Mouse (Mus musculus) kidney, adult 2 months (tissue): ENCODE results near the gene Mpeg1. TPM values are rescaled to one million over a fixed set of nuclear protein-coding genes. Genes with fewer than 3 reads are reported as not detected.
A peak's percentile ranks its signal among the peaks of the same experiment; 100 is the strongest.

ENCODE experiments used
- DNase-seq: peaks from one replicate; pipeline ENCODE4 v3.0.0; 2021
- H3K27ac ChIP-seq: fragments of 200-500 bp; 2 replicates; pipeline ENCODE4 v1.5.1; 2012; ENCODE audit warnings: low read depth, low read length, control low read depth, inconsistent platforms; ENCODE audit not compliant: insufficient read depth
- H3K27me3 ChIP-seq: fragments of 200-500 bp; replicated peaks from 2 replicates; pipeline ENCODE4 v1.6.1; 2012; ENCODE audit warnings: mild to moderate bottlenecking, moderate library complexity, low read length, inconsistent platforms; ENCODE audit not compliant: control insufficient read depth, insufficient read depth
- H3K36me3 ChIP-seq: fragments of 200-500 bp; 2 replicates; pipeline ENCODE4 v1.6.1; 2012; ENCODE audit warnings: mild to moderate bottlenecking, moderate library complexity, low read length, inconsistent platforms; ENCODE audit not compliant: control insufficient read depth, insufficient read depth
- H3K4me1 ChIP-seq: fragments of 200-500 bp; 2 replicates; pipeline ENCODE4 v1.6.1; 2011; ENCODE audit warnings: low read length; ENCODE audit not compliant: control insufficient read depth, insufficient read depth
- H3K4me3 ChIP-seq: fragments of 200-500 bp; 2 replicates; pipeline ENCODE4 v1.5.1; 2011; ENCODE audit warnings: mild to moderate bottlenecking, low read depth, low read length, control low read depth; ENCODE audit not compliant: insufficient read depth
- CTCF ChIP-seq: fragments of 200-500 bp; conservative IDR thresholded peaks from 2 replicates; pipeline ENCODE4 v1.5.1; 2011; ENCODE audit warnings: low read depth, mild to moderate bottlenecking, control low read depth, low read length, moderate library complexity, mixed read lengths; ENCODE audit not compliant: insufficient read depth, insufficient read length
- POLR2A ChIP-seq: fragments of 200-500 bp; IDR thresholded peaks from one replicate; pipeline ENCODE4 v1.6.1; 2011; ENCODE audit warnings: low read depth, low read length, control low read depth
- WGBS: fragments of 180-500 bp; shearing (Covaris S2); methylation state at CpG from one replicate; pipeline ENCODE4 v1.1.7; 2018; 5-methylcytosine and 5-hydroxymethylcytosine counted together
- polyA plus RNA-seq: library from polyadenylated mRNA; depleted of rRNA; stranded (reverse); fragments of >200 nt; gene quantifications from 2 replicates; pipeline ENCODE4 v1.2.3, GENCODE M21; 2012

Mpeg1 gene
- polyA plus RNA-seq, 1 experiment = 7.4 TPM

DNA sequence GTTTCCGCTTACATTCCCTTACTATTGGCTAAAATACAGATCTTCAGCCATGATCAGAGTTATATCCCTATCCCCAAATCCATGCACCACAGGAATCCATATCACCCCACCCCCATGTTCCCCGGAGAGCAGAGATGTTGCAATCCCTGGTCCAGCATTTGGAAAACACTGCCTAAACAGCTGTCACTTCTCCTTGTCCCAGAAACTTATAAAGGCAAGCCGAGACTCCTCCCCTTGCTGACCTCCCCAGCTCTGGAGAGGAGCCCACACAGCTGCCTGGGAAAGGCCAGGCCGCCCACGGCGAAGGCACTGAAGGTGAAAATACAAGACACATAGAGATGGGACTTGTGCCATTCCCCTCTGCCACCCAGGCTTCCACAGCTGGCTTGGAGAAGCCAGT, 26.3 kb downstream of the Mpeg1 start:
- Histone ChIP-seq H3K27me3 (no peaks in the 10 kb centered on the region), H3K4me3 (no peak overlapping the region), H3K36me3 (no peaks in the 10 kb centered on the region), H3K27ac (peak overlapping the region; percentile 47), H3K4me1 (peaks cover 59% of the 10 kb centered on the region)
- peak; percentile 91 for DNase-seq
- 34% methylated on average over 6 of the region's 6 CpGs for WGBS
- TF ChIP-seq CTCF = no peak
- no peak for TF ChIP-seq POLR2A

DNA sequence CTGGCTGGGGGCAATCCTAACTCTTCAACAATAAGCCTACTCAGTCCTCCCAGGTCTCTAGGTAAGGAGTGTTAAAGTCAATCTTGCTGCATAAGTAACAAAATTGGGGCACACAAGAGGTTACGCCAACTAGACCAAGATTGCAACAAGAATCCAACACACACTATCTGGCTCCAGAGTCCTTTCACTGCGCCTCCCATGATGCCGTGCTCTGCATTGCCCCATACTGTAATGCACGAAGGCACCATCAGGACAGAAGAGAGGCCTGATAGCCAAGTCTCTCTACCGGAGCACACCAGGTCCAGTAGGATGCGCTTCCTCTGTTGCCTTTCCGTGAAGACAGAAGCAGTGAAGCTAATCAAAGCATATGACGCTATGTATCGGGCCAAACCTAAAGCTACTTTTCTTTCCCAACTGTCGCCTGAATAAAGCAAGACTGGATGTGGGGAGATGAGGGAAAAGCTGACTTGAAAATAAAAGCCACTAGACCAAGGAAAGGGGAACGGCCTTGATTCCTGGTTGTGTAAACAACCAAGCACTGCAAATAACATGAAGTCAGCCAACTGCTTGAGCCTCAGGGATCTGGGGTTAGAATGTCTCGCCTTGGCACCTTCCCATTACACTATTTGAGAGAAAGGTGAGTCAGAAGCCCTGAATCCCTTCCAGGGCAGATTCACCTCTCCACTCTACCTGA, 27.1 kb downstream of the Mpeg1 start:
- peak overlapping the region; percentile 67; the same call in 1 of the 2 replicates for H3K27ac ChIP-seq
- H3K36me3 ChIP-seq = no peaks in the 10 kb centered on the region
- DNase-seq = peak; percentile 48
- TF ChIP-seq POLR2A = no peak
- no peak for TF ChIP-seq CTCF
- H3K4me1 ChIP-seq = peaks cover 59% of the 10 kb centered on the region
- H3K4me3 ChIP-seq = no peak overlapping the region
- 66% methylated on average over 12 of the region's 12 CpGs for WGBS
- H3K27me3 ChIP-seq = no peaks in the 10 kb centered on the region

DNA sequence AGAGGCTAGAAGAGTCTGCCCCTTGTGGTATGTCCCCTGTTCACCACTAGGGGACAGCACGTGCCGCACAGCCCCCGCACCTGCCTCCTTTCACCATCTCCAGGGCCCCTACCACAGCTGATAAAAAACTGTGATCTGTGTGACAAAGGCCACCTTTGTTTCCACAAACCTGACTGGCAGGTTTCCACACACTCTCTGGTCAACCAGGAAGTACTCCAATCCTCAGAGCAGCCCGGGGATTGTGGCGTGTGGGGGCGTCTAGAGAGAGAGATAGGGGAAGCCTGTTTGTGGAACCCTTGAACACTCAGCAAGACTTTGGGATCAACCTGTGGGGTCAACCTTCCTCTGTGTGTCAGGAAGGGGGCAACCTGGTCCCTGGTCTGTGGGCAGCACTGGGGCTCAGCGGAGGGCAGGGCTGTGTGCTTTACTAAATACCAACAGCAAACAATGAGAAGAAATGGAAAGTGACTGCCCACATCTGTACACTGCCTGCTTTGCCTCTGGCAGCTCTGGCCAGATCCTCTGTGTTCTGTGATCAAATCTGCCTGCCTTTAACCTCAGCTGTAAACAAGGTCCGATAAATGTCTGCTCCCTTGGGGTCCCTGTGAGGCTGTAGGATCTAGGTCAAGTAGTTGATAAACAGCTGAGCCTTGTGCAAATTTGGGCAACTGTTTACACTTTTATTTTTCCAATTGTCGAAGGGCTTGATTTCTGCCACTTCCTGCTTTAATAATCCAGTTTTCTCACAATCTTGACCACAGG, 27.8 kb downstream of the Mpeg1 start:
- no peaks in the 10 kb centered on the region for H3K27me3 ChIP-seq
- H3K4me1 ChIP-seq = peaks cover 53% of the 10 kb centered on the region
- TF ChIP-seq POLR2A = no peak
- peak; percentile 66 for TF ChIP-seq CTCF
- DNase-seq = no peak
- H3K27ac ChIP-seq = peak overlapping the region; percentile 67
- 26% methylated on average over 9 of the region's 9 CpGs for WGBS
- no peak overlapping the region for H3K4me3 ChIP-seq
- no peaks in the 10 kb centered on the region for H3K36me3 ChIP-seq

DNA sequence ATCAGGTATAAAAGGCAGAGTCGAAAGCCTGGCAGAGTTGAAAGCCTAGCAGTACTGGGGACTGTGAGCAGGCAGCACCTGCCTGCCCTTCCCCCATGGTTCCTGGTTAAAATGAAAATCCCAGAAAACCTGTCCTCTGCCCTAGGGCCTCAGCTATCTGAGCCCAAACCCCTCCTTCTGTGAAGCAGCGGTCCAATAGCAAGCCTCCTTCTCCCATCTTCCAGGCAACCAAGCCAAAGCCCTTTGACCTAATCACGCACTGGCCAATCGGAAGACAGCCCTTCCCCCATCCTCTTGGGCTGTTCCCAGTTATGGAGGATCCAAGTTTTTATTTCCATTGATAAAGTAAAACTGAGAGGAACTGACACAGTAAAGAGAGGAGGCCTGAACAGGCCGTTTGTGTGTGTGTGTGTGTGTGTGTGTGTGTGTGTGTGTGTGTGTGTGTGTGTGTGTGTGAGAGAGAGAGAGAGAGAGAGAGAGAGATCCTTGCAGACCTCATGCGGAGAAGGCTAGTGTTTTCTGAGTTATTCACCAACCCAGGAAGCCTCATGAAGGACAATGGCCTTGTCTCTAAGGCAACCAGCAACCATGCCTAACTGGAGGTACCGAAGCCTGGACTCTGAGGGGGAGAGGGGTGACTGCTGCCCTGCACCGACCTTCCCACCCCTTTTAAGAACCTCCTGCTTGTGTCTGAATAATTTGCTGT, 28.5 kb downstream of the Mpeg1 start:
- H3K4me1 ChIP-seq = peaks cover 45% of the 10 kb centered on the region
- TF ChIP-seq POLR2A (no peak), CTCF (no peak)
- WGBS = 35% methylated on average over 8 of the region's 8 CpGs
- H3K4me3 ChIP-seq = no peak overlapping the region
- peak overlapping the region; percentile 67 for H3K27ac ChIP-seq
- no peaks in the 10 kb centered on the region for H3K27me3 ChIP-seq
- no peaks in the 10 kb centered on the region for H3K36me3 ChIP-seq
- DNase-seq = peak; percentile 95

DNA sequence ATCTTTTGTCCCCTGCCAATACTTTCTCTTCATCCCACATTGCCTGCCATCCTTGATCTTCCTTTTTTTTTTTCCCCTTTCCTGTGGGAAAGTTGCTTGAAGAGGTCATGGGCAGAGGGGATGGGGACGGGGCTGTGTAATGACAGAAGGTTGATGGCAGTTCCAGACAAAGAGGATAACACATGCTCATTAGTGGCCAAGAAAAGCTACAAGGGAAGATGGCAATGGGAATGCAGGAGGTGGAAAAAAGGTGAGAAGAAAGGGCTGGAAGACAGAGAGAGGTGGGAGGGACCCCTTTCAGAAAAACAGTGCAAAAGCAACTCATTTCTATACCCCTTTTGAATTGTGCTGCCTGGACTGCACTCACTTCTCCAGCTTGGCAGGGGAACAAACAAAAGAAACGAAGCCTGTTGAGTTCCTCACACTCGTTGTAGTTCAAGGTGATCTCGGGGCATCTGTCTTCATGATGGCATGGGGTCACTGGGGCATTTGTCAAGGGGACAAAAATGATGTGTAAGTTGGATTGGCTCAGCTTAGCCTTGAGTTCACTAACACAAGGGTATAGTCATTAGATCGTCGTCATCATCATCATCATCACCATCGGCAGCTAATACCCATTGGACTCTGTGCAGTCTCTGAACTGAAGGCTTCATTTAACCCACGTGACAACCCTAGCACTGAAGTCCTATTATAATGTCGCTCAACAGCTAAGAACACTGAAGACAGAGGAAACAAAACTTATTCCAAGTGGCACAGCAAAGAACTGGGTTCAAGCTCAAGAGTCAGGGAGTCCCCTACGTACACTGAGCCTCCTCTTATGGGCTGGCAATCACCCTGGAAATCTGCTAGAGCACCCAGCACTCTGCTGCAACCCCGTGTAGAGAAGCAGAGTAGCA, 29.3 kb downstream of the Mpeg1 start:
- H3K4me3 ChIP-seq = no peak overlapping the region
- H3K36me3 ChIP-seq = no peaks in the 10 kb centered on the region
- no peaks in the 10 kb centered on the region for H3K27me3 ChIP-seq
- H3K4me1 ChIP-seq = peaks cover 39% of the 10 kb centered on the region
- no peak for DNase-seq
- TF ChIP-seq POLR2A (no peak), CTCF (no peak)
- 77% methylated on average over 11 of the region's 11 CpGs for WGBS
- H3K27ac ChIP-seq = peak overlapping the region; percentile 62; the same call in 1 of the 2 replicates

DNA sequence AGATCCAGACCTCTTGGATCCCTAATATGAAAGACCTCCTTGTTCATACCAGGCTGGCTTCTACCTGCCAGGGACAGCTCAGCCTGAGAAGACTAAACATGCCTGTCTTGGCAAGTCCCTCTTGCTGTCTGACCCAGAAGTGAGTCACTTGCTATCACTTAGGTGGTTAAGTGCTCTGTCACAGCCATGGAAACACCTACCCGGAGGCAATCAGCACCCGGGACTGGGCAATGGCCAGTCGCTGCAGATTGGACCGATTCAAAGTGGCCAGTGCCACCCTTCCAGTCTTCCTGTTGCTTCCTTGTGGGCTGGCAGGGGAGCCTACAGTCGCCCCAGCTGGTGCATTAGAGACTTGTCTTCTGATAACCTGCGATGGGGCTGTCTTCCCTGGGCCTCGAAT, 31.1 kb downstream of the Mpeg1 start:
- 95% methylated on average over 7 of the region's 7 CpGs for WGBS
- Histone ChIP-seq H3K4me3 (no peak overlapping the region), H3K36me3 (no peaks in the 10 kb centered on the region), H3K4me1 (peaks cover 27% of the 10 kb centered on the region), H3K27me3 (no peaks in the 10 kb centered on the region), H3K27ac (no peak overlapping the region)
- no peak for DNase-seq
- no peak for TF ChIP-seq CTCF
- no peak for TF ChIP-seq POLR2A
